Mouse (Mus musculus): ENCODE measurements around the gene Leng9. TPM values are rescaled to one million over a fixed set of nuclear protein-coding genes. Genes with fewer than 3 reads are reported as not detected.

The Leng9 gene
- polyA plus RNA-seq, 1 experiment, result 8.4 TPM

DNA sequence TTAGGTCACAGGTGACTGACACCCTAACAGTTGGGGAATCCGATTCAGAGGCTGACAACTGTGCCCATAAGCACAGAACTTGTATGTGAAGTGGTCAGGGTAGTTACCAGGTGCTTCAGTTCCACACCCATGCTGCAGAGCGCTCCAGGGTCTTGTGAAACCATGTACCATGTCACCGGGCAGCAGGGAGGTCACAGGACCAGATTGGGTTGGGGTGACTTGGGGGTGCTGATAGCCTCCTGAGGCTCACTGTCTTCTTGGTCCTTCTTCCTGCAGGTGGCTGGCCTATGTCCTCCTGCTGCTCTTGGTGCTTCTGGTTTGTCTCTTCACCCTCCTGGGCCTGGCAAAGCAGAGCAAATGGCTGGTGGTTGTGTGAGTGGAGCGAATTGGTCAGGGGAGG is 22.3 kb downstream of the Leng9 start:
- H3K4me1 ChIP-seq (ENCODE audit: control insufficient read depth, insufficient read depth, low read length), result peaks cover 18% of the 10 kb centered on the region
- H3K4me3 ChIP-seq (ENCODE audit: insufficient read depth, low read length), result no peak overlapping the region
- TF ChIP-seq POLR2A (IDR thresholded peaks at IDR 0.05; ENCODE audit: extremely low read depth, insufficient read depth, low read length) (no peak), CTCF (IDR thresholded peaks at IDR 0.05; ENCODE audit: extremely low read depth, insufficient read depth, low read length) (no peak)
- peak overlapping the region; percentile 9; the same call in 1 of the 2 replicates for H3K27ac ChIP-seq (ENCODE audit: insufficient read depth, low read length)

DNA sequence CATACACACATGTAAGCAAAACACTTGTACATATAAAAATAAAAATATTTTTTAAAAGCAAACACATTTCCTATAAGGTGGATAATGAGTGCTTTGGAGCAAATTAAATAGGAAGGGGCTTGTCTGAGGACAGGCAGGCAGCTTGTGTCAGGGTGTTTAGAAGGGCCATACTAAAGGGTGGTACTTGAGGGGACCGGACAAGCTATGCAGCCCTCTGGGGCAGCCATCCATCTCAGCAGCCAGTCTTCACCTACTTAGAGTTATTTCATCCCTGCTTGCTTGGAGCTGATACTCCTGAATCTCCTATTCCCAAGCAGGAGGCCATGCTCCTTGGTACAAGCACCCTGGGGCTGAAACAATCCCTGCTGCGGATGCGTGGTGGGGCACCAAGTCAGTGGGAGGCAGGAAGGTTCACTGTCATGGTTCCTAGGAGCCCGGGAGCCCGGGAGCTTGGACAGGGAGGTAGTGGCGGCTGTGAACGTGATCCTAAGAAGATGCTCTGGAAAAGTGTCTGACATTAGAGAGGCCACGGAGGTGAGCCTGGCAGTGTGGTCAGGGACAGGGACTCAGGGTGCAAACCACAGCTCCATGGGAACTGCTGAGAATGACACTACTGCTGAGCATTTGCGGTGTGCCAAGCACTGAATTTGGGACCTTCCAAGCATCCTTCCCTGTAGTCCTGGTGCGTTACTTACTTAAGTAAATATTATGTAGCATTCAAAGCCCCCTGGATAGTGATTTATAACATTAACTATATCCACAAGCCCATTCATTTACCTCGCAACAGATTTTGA is 23.0 kb downstream of the Leng9 start:
- Histone ChIP-seq H3K4me3 (ENCODE audit: insufficient read depth, low read length) (no peak overlapping the region), H3K27ac (ENCODE audit: insufficient read depth, low read length) (peak overlapping the region; percentile 29; the same call in 1 of the 2 replicates), H3K4me1 (ENCODE audit: control insufficient read depth, insufficient read depth, low read length) (peaks cover 19% of the 10 kb centered on the region)
- TF ChIP-seq POLR2A (IDR thresholded peaks at IDR 0.05; ENCODE audit: extremely low read depth, insufficient read depth, low read length), result no peak; the same call in 1 of the 2 replicates

DNA sequence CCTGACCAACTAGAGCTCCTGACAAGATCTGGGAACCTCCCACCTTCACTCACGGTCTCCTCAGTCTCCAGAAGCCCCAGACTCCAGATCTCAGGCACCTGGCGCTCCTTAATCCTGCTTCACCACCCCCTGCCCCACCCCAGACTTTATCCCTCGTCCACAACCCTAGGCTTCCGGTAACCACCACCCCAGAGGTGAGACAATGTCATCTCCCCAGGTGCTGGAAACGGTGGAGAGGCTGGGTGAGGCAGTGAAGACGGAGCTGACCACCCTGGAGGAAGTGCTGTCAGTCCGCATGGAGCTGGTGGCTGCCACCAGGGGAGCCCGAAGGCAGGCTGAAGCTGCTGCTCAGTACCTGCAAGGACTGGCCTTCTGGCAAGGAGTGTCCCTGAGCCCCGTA is 24.9 kb downstream of the Leng9 start:
- TF ChIP-seq CTCF (IDR thresholded peaks at IDR 0.05; ENCODE audit: extremely low read depth, insufficient read depth, low read length) (no peak), POLR2A (IDR thresholded peaks at IDR 0.05; ENCODE audit: extremely low read depth, insufficient read depth, low read length) (no peak)
- Histone ChIP-seq H3K4me1 (ENCODE audit: control insufficient read depth, insufficient read depth, low read length) (peaks cover 18% of the 10 kb centered on the region), H3K27ac (ENCODE audit: insufficient read depth, low read length) (peak overlapping the region; percentile 92), H3K4me3 (ENCODE audit: insufficient read depth, low read length) (no peak overlapping the region)

DNA sequence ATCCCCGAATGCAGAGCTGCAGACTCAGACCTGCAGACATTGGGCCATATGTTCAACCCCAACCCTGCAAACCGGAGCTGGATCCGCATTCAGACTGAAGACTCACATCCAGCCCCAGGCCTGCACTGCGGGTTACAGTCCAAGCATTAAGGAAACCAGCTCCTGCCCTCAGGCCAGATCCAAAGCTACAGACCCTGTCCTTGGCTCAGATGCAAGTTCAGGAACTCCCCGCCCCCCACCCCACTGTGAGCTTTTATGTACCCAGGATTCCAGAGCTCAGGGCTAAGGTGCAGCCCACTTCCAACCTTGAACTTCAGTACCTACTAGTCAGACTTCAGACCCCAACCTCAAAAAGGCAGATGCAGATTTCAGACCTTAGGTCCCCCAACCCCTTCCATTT is 25.3 kb downstream of the Leng9 start:
- Histone ChIP-seq H3K4me1 (ENCODE audit: control insufficient read depth, insufficient read depth, low read length) (peaks cover 18% of the 10 kb centered on the region), H3K4me3 (ENCODE audit: insufficient read depth, low read length) (no peak overlapping the region), H3K27ac (ENCODE audit: insufficient read depth, low read length) (peak overlapping the region; percentile 92)
- TF ChIP-seq CTCF (IDR thresholded peaks at IDR 0.05; ENCODE audit: extremely low read depth, insufficient read depth, low read length) (no peak), POLR2A (IDR thresholded peaks at IDR 0.05; ENCODE audit: extremely low read depth, insufficient read depth, low read length) (no peak)

DNA sequence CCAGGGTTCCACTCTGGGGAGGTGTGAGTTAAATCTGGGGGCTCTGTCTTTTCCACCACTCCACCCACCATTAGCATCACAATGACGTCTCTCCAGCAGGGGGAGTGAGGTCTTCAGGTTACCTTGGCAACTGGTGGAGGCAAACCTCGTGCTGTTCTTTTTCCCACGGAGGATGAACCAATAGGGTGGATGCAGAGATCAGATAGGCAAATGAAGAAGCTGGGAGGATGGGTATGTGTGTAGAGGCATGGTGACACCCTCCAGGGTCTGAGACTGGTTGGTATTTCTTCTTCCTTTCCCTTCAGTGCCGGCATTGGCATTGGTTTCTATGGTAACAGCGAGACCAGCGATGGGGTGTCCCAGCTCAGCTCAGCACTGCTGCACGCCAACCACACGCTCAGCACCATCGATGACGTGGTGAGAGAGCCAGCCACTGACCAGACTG is 25.8 kb downstream of the Leng9 start:
- Histone ChIP-seq H3K4me3 (ENCODE audit: insufficient read depth, low read length) (no peak overlapping the region), H3K4me1 (ENCODE audit: control insufficient read depth, insufficient read depth, low read length) (peaks cover 14% of the 10 kb centered on the region; the same call in 1 of the 2 replicates), H3K27ac (ENCODE audit: insufficient read depth, low read length) (peak overlapping the region; percentile 92)
- TF ChIP-seq POLR2A (IDR thresholded peaks at IDR 0.05; ENCODE audit: extremely low read depth, insufficient read depth, low read length) (peak; percentile 50), CTCF (IDR thresholded peaks at IDR 0.05; ENCODE audit: extremely low read depth, insufficient read depth, low read length) (no peak)

DNA sequence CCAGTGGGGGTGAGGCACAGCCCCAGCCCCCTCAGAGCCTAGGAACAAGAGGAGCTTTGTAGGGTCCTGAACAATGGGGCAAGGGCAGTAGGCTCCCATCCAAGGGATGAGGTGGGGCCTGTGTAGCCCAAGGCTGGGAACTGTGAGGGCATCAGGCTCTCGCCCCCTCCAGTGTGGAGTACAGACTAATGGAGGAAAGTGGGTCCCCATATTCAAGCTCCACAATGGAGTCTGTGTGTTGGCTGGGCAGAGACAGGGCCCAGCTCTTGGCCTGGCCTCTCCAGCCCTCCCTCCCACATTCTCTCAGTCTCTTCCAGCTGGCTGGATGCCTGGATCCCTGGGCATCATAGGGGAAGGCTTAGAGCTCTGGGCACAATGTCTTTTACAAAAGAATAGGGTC is 26.4 kb downstream of the Leng9 start:
- peaks cover 14% of the 10 kb centered on the region; the same call in 1 of the 2 replicates for H3K4me1 ChIP-seq (ENCODE audit: control insufficient read depth, insufficient read depth, low read length)

DNA sequence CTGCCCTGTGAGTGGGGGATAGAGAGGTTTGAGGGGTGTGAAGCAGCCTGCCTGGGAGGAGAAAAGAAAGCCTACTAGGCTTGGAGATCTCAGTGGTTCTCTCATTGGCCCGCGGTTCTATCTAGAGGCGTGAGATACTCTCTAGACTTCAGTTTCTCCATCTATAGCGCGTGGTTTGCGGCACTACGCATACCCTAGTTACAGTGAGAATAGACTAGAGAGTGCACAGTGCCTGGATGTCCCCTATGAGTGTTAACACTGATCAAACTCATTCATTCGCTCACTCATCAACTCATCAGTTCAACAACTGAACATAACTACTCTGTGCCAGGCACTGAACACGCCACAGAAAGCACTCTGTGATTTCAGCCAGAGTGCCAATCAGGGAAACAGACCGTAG is 27.4 kb downstream of the Leng9 start:
- Histone ChIP-seq H3K27ac (ENCODE audit: insufficient read depth, low read length) (peak overlapping the region; percentile 92), H3K4me1 (ENCODE audit: control insufficient read depth, insufficient read depth, low read length) (peaks cover 13% of the 10 kb centered on the region; the same call in 1 of the 2 replicates), H3K4me3 (ENCODE audit: insufficient read depth, low read length) (peak overlapping the region; percentile 66)
- TF ChIP-seq POLR2A (IDR thresholded peaks at IDR 0.05; ENCODE audit: extremely low read depth, insufficient read depth, low read length) (no peak), CTCF (IDR thresholded peaks at IDR 0.05; ENCODE audit: extremely low read depth, insufficient read depth, low read length) (no peak)

More for the DNA sequence above, 26.4 kb downstream of the Leng9 start:
- TF ChIP-seq CTCF (IDR thresholded peaks at IDR 0.05; ENCODE audit: extremely low read depth, insufficient read depth, low read length) (no peak), POLR2A (IDR thresholded peaks at IDR 0.05; ENCODE audit: extremely low read depth, insufficient read depth, low read length) (no peak)
- Histone ChIP-seq H3K4me3 (ENCODE audit: insufficient read depth, low read length) (no peak overlapping the region), H3K27ac (ENCODE audit: insufficient read depth, low read length) (peak overlapping the region; percentile 92)

DNA sequence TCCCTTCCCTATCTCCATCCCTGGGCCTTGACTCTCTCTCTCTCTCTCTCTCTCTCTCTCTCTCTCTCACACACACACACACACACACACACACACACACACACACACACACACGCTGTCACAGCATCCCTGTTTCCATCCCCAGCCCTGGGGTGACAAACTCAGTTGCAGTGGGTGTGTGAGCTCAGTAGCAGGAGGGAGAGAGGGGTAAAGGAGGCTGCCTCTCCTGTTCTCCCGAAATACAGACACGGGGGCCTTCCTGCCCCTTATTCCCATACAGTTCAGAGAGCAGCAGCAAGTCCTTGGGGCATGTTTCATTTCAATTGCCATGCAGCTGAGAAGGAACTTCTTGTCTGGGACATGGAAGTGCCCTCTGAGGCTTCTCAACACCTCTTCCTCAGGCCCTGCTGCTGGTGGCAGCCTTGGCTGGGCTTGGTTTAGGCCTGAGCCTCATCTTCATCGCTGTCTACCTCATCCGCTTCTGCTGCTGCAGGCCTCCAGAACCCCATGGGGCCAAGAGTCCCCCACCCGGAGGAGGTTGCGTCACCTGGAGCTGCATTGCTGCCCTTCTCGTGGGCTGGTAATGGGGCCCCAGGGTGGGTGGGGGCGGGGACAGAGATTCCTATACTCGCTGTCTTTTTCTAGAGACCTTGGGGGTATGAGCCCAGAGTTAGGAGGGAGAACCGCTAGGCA is 28.0 kb downstream of the Leng9 start:
- peaks cover 16% of the 10 kb centered on the region for H3K4me1 ChIP-seq (ENCODE audit: control insufficient read depth, insufficient read depth, low read length)
- TF ChIP-seq POLR2A (IDR thresholded peaks at IDR 0.05; ENCODE audit: extremely low read depth, insufficient read depth, low read length) (0 out of 2 replicates have a peak, but pooled peaks have one; percentile 24), CTCF (IDR thresholded peaks at IDR 0.05; ENCODE audit: extremely low read depth, insufficient read depth, low read length) (no peak)
- peak overlapping the region; percentile 92 for H3K27ac ChIP-seq (ENCODE audit: insufficient read depth, low read length)
- peak overlapping the region; percentile 66 for H3K4me3 ChIP-seq (ENCODE audit: insufficient read depth, low read length)

DNA sequence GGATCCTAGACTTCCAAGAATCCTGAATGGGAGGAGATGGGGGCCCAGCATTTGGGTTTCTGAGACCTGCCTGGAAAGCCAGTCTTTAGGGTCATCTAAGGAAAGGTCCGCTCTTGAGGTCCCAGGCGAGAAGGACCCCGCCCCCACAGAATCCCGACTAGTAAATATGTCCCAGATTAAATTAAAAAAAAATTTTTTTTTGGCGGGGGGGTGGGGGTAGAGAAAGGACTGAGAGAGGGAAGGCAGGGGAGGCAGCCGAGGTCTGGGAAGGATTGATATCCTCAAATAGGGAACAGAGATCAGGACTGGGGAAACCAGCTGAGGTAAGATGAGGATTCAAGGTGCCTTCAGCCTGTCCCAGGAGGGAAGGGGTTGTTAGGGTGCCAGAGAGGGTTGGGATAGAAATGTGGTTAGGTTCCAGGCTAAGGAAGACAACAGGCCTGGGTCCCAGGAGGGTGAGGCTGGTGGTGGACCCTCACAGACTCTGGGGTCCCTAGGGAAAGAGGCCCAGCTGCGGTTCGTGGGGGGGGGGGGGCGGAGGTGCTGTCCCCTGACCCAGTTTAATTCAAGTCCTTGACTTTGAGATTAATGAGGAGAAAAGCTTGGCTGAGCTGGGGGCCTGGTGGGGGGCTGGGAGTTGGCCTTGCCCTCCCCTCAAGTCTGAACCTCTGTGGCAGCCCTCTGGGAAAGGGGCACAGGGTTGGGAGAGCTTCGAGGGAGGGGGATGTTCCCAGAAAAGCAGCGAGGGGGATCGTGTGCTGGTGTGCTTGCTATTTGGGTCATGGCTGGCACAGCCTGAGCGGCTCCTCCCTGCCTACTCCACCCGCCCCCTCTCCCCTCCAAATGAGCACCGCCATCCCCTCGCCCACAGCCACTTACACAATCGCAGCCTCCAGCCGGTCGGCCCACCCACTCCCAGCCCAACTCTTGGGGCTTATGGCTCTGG is 29.9 kb downstream of the Leng9 start:
- peak overlapping the region; percentile 100 for H3K27ac ChIP-seq (ENCODE audit: insufficient read depth, low read length)
- peak; percentile 61; the same call in 1 of the 2 replicates for TF ChIP-seq POLR2A (IDR thresholded peaks at IDR 0.05; ENCODE audit: extremely low read depth, insufficient read depth, low read length)
- TF ChIP-seq CTCF (IDR thresholded peaks at IDR 0.05; ENCODE audit: extremely low read depth, insufficient read depth, low read length), result no peak
- peaks cover 13% of the 10 kb centered on the region for H3K4me1 ChIP-seq (ENCODE audit: control insufficient read depth, insufficient read depth, low read length)
- peak overlapping the region; percentile 66 for H3K4me3 ChIP-seq (ENCODE audit: insufficient read depth, low read length)

Data from cortical plate, adult 2 months (tissue).